Mouse (Mus musculus) neural tube, embryonic 12.5 days (tissue): ENCODE measurements around the gene Fndc3b. TPM values are rescaled to one million over a fixed set of nuclear protein-coding genes. Genes with fewer than 3 reads are reported as not detected.

Experiments
- ATAC-seq: fragments of 200-750 bp; cut with Nextera tagmentation; 2 replicates; pipeline ENCODE4 v1.8.0; 2017; ENCODE audit warnings: low read depth, mild to moderate bottlenecking, moderate TSS enrichment, moderate library complexity; ENCODE audit not compliant: low FRiP score
- H3K27ac ChIP-seq: fragments of 300-500 bp; sonication (generic); 2 replicates; pipeline ENCODE4 v1.5.1; 2016
- H3K27me3 ChIP-seq: fragments of 300-500 bp; sonication (generic); replicated peaks from 2 replicates; pipeline ENCODE4 v1.6.1; 2016; ENCODE audit warnings: mild to moderate bottlenecking
- H3K36me3 ChIP-seq: fragments of 300-500 bp; sonication (generic); 2 replicates; pipeline ENCODE4 v1.6.1; 2016; ENCODE audit warnings: mild to moderate bottlenecking
- H3K4me1 ChIP-seq: fragments of 300-500 bp; sonication (generic); 2 replicates; pipeline ENCODE4 v1.6.1; 2016
- H3K4me2 ChIP-seq: fragments of 300-500 bp; sonication (generic); replicated peaks from 2 replicates; pipeline ENCODE4 v1.6.1; 2016; ENCODE audit warnings: mild to moderate bottlenecking
- H3K4me3 ChIP-seq: fragments of 300-500 bp; sonication (generic); 2 replicates; pipeline ENCODE4 v1.5.1; 2016
- H3K9ac ChIP-seq: fragments of 300-500 bp; sonication (generic); 2 replicates; pipeline ENCODE4 v1.6.1; 2016; ENCODE audit warnings: mild to moderate bottlenecking
- H3K9me3 ChIP-seq: fragments of 300-500 bp; sonication (generic); 2 replicates; pipeline ENCODE4 v1.6.1; 2016; ENCODE audit warnings: mild to moderate bottlenecking
- WGBS: fragments of 180-500 bp; shearing (Covaris S2); methylation state at CpG from one replicate; pipeline ENCODE4 v1.1.7; 2016; 5-methylcytosine and 5-hydroxymethylcytosine counted together
- polyA plus RNA-seq: library from polyadenylated mRNA; unstranded; fragments of >200 nt; fragmentation: Nextera tagmentation; extraction: Ambion mirVana; gene quantifications from 2 replicates; pipeline ENCODE4 v1.2.1, GENCODE M21; 2016

Gene Fndc3b
- polyA plus RNA-seq, 1 experiment from 2014 or later: 16.0 TPM

DNA sequence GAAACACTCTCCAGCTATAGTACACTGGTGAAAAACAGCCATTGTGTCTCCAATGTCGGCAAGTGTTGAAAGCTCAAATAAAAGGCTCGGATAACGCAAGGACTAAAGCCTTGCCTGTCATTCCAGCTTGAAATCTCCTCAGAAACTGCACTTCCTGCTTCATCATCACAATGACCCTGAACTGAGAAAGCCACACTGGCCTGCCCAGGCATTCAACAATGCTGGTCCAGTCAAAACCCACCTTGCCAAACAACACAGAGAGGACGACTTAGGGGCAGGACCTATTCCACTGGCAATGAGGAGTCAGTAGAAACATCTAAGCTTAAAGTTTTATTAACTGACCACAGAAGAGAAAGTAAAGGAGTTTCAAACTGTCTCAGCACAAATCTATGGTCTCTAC lies 6.1 kb downstream of the Fndc3b start:
- ATAC-seq: no peak
- Histone ChIP-seq H3K36me3 (no peaks in the 10 kb centered on the region), H3K4me3 (no peak overlapping the region), H3K27ac (no peak overlapping the region), H3K4me2 (no peak overlapping the region), H3K9me3 (no peaks in the 10 kb centered on the region), H3K4me1 (peaks cover 8% of the 10 kb centered on the region; the same call in 1 of the 2 replicates), H3K27me3 (no peaks in the 10 kb centered on the region), H3K9ac (no peak overlapping the region)
- 51% methylated on average over 4 of the region's 4 CpGs for whole genome bisulfite sequencing

DNA sequence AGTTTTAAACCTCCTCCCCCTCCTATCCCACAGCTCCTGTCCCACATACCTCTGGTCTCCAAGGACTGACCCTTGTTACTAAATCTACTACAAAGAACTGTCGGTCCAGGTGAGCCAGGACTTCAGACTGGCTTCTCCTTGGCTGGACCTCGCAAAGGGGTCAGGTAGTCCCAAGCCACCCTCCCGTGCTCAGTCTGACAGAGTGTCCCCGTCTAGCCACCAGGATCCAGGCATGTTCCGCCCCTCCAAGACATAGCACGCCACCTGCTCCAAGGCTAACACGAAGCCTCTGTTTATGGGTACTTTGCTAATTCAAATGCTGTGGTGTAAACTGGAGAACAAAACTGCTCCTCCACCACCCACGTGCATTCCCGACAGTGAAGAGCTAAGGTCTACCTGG lies 6.5 kb downstream of the Fndc3b start:
- no peaks in the 10 kb centered on the region for H3K27me3 ChIP-seq
- H3K36me3 ChIP-seq: no peaks in the 10 kb centered on the region
- no peak overlapping the region for H3K27ac ChIP-seq
- no peak overlapping the region for H3K4me3 ChIP-seq
- H3K4me1 ChIP-seq: peaks cover 8% of the 10 kb centered on the region; the same call in 1 of the 2 replicates
- no peak overlapping the region for H3K4me2 ChIP-seq
- no peaks in the 10 kb centered on the region for H3K9me3 ChIP-seq
- H3K9ac ChIP-seq: no peak overlapping the region
- 82% methylated on average over 9 of the region's 9 CpGs for WGBS
- ATAC-seq: no peak

DNA sequence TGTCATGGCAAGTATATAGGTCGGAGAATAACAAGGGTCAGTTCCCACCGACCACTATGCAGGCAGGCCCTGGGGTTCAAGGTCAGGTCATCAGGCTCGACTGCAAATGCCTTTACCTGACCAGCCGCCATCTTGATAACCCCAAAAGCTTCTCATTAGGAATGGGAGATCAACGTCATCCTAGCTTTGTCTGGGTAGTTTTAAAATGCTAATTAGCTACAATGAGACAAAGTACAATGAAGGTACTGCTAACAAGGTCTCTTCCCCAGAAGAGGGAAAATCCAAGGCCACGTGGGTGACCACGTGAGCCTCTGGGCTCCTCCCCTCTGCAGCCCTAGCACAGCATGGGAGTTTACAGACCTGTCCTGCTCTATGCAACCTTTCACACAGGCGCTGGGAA lies 7.6 kb downstream of the Fndc3b start:
- Histone ChIP-seq H3K27me3 (no peaks in the 10 kb centered on the region), H3K9ac (no peak overlapping the region), H3K36me3 (no peaks in the 10 kb centered on the region), H3K4me2 (no peak overlapping the region), H3K4me3 (no peak overlapping the region), H3K9me3 (no peaks in the 10 kb centered on the region), H3K4me1 (peaks cover 6% of the 10 kb centered on the region; the same call in 1 of the 2 replicates), H3K27ac (no peak overlapping the region)
- ATAC-seq: no peak
- WGBS: 89% methylated on average over 8 of the region's 8 CpGs

DNA sequence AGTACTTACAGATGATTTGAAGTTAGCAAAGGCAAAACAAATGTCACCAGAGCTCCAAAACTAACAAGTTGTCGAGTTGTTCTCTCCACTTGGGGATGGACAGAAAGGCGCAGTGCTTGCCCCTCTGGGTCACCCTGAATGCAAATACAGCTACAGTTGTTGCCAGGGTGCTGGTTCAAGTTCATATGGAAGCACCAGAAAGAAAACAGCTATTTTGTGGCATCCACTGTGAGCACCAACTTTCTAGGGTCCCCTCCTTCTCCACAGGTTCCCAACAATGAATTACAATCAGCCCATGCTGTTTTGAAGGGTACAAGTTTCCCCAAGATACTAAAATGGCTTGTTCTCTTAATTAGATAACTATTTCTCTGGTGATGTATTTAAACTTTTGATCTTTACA lies 8.0 kb downstream of the Fndc3b start:
- Histone ChIP-seq H3K27me3 (no peaks in the 10 kb centered on the region), H3K4me1 (peaks cover 5% of the 10 kb centered on the region; the same call in 1 of the 2 replicates), H3K9me3 (no peaks in the 10 kb centered on the region), H3K36me3 (no peaks in the 10 kb centered on the region), H3K4me2 (no peak overlapping the region), H3K4me3 (no peak overlapping the region), H3K27ac (no peak overlapping the region), H3K9ac (no peak overlapping the region)
- no peak for ATAC-seq
- WGBS: 92% methylated on average over 2 of the region's 2 CpGs

DNA sequence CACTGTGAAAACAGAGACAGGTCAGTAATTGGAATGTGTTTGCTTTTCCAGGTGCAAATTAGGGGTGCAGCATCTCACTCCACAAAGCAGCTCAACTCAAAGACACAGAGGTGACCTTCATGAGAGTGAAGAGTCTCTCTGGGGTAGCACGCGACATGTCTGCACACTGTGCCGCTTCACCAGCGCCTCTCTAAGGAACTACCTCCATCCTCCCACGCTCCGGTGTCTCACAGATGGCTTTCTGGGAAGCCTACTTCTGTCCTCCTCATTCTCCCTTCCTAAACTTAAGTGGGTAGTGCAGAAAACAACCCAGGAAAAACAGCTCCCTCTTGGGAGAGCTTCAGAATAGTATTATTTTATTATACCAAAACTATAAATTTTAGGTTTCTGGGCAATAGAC lies 12.4 kb downstream of the Fndc3b start:
- no peaks in the 10 kb centered on the region; the same call in 1 of the 2 replicates for H3K4me1 ChIP-seq
- H3K9me3 ChIP-seq: no peaks in the 10 kb centered on the region
- ATAC-seq: no peak
- H3K4me2 ChIP-seq: no peak overlapping the region
- no peak overlapping the region for H3K27ac ChIP-seq
- H3K36me3 ChIP-seq: no peaks in the 10 kb centered on the region
- H3K4me3 ChIP-seq: no peak overlapping the region
- H3K9ac ChIP-seq: no peak overlapping the region
- H3K27me3 ChIP-seq: no peaks in the 10 kb centered on the region
- 93% methylated on average over 6 of the region's 6 CpGs for WGBS

DNA sequence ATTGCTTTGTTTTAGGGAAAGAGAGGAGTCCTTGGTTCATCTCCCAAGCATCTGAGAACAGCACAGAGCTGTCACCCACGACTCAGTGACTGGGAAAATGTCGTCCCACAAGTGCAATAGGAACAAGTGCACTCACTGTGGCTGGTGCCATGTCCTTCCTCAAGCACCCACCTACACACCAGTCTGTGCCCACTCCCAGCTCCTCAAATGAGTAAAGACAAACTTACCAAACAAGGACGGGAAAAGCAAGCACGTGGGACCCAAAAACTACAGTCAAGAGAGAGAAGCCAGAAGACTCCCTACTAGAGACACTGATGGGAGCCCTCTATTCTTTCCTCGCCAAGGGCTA lies 14.7 kb downstream of the Fndc3b start:
- Histone ChIP-seq H3K27me3 (no peaks in the 10 kb centered on the region), H3K27ac (no peak overlapping the region), H3K4me2 (no peak overlapping the region), H3K4me1 (no peaks in the 10 kb centered on the region; the same call in 1 of the 2 replicates), H3K9ac (no peak overlapping the region), H3K36me3 (no peaks in the 10 kb centered on the region), H3K9me3 (no peaks in the 10 kb centered on the region), H3K4me3 (no peak overlapping the region)
- WGBS: 88% methylated on average over 5 of the region's 5 CpGs
- no peak for ATAC-seq

DNA sequence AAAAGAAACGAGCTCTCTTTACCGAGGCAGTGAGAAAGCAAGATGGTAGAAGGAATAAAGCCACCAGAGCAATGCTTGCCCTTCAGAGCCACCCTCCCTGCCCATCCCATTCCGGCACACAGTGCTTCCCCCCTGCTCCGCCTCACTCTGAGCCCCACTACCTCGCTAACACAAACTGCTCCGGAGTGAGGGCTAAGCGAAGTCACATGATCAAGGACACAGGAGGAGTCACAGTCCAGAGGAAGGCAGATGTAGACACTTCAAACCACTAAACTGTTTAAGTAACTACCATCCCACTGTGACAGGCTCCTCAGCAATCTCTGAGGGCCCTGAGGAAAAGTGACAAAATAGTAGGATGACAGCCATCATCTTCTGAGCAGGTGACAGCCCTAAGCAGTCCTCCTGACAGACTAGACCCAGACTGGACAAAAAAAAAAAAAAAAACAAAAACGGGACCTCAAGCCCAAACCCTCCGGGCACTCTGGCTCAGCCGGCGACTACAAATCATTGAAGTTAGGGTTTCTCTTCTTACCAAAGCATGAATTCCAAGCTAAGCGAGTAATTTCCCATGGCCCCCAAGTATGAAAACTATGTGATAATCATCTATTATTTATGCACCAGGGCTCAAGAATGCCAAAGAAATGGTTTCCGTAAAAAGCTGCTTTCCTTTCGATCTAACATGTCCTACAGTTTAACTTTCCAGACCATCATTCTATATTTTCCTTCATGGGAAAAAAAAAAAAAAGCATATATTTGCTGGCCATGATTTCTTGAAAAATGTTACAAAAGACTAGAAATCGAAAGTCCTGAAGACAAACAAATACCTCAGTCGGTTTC lies 15.3 kb downstream of the Fndc3b start:
- H3K27ac ChIP-seq: no peak overlapping the region
- no peaks in the 10 kb centered on the region for H3K27me3 ChIP-seq
- ATAC-seq: no peak
- no peaks in the 10 kb centered on the region; the same call in 1 of the 2 replicates for H3K4me1 ChIP-seq
- H3K4me3 ChIP-seq: no peak overlapping the region
- H3K4me2 ChIP-seq: no peak overlapping the region
- H3K9me3 ChIP-seq: no peaks in the 10 kb centered on the region
- 81% methylated on average over 16 of the region's 16 CpGs for WGBS
- H3K36me3 ChIP-seq: no peaks in the 10 kb centered on the region
- no peak overlapping the region for H3K9ac ChIP-seq

DNA sequence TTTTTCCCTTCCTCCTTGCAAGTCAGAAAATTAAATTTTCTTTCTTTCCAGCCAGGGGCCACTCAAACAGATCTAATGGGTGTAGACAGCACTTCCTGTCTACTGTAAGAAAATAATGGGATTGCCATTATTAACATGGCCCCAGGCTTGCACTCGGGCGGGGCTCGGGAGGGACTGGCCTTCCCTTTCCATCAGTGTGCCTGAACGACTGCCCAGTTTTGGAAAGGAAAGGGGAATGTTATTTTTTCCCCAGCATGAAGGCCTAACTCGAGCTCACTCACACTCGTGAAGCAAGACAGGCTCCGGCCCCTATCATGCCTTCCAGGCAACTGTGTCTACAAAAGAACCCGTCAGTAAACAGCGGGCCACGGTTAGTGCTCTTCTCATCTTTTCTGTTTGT lies 16.5 kb downstream of the Fndc3b start:
- Histone ChIP-seq H3K27me3 (no peaks in the 10 kb centered on the region), H3K4me3 (no peak overlapping the region), H3K27ac (no peak overlapping the region), H3K36me3 (no peaks in the 10 kb centered on the region), H3K4me2 (no peak overlapping the region), H3K9ac (no peak overlapping the region), H3K9me3 (no peaks in the 10 kb centered on the region), H3K4me1 (no peaks in the 10 kb centered on the region; the same call in 1 of the 2 replicates)
- ATAC-seq: no peak
- 79% methylated on average over 10 of the region's 10 CpGs for WGBS

DNA sequence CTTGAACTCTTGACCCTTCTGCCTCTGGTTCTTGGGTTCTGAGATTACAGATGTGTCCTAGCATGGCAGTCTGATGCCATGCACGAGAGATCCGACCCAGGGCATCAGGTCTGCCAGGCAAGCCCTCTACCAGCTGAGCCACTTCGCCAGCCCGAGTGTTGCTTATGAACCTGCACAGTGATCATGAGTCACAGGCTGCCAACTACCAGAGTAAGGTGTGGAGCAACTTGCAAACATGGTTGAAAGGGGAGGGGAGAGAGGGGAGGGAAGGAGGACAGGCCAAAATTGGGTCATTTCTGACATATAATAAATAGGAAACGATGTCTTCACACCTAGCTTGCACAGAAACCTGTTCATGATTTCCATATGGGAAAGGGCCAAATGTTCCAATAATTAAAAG lies 17.0 kb downstream of the Fndc3b start:
- H3K9me3 ChIP-seq: no peaks in the 10 kb centered on the region
- H3K4me2 ChIP-seq: no peak overlapping the region
- H3K9ac ChIP-seq: no peak overlapping the region
- H3K4me1 ChIP-seq: no peaks in the 10 kb centered on the region; the same call in 1 of the 2 replicates
- no peak overlapping the region for H3K4me3 ChIP-seq
- H3K36me3 ChIP-seq: no peaks in the 10 kb centered on the region
- no peaks in the 10 kb centered on the region for H3K27me3 ChIP-seq
- no peak overlapping the region for H3K27ac ChIP-seq
- whole genome bisulfite sequencing: 90% methylated on average over 5 of the region's 5 CpGs
- ATAC-seq: no peak

DNA sequence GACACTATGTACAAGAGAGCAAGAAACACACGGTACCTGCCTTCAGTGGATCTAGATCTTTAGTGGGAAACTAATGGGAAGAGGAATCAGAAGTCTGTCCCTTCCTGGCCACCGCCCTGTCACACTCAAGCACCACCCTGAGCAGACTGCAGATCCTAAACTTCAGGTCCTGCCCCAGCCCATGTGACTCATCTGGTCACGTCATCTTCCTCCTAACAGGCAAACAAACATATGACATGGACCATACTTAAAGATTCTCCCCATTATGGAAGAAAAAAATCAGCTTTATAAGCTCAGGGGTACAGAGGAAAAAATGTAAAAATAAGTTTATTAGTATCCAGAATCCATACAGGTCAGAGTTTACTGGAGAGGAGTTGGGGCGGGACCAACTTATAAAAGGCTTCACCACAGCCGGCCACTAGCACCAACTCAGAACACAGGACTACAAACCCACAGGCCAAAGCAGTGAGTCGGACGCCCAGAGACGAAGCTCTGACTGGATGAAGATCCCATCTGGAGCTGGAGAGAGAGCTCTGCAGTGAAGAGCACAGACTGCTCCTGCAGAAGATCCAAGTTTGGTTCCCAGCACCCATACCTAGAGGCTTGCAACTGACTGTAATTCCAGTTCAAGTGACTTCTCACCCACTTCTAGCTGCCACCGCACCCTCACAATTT lies 19.5 kb downstream of the Fndc3b start:
- Histone ChIP-seq H3K4me3 (no peak overlapping the region), H3K9ac (no peak overlapping the region), H3K27ac (no peak overlapping the region), H3K36me3 (no peaks in the 10 kb centered on the region), H3K4me2 (no peak overlapping the region), H3K9me3 (0 out of 2 replicates have a peak, but pooled peaks cover 4% of the 10 kb centered on the region), H3K27me3 (no peaks in the 10 kb centered on the region), H3K4me1 (no peaks in the 10 kb centered on the region; the same call in 1 of the 2 replicates)
- ATAC-seq: no peak
- 91% methylated on average over 9 of the region's 9 CpGs for WGBS

DNA sequence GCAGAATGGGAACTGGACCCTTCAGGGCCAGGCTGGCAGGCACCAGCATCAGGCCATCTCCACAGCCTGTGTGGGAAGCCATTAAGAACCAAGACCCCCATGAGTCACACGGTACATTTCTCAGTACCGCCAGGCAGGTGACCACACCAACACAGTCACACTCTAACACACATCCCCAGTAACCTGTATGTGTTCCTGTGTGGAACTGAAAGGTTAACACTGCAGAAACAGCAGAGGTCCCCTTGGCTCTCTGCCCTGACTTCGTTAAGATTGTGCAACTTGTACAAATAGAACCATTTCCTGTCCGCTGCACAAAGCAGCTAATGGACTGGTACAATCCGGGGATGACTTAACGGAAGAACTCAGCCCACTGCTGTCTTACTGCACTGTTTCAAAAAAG lies 21.1 kb downstream of the Fndc3b start:
- no peak overlapping the region for H3K4me2 ChIP-seq
- no peaks in the 10 kb centered on the region for H3K27me3 ChIP-seq
- H3K36me3 ChIP-seq: no peaks in the 10 kb centered on the region
- H3K27ac ChIP-seq: no peak overlapping the region
- no peak overlapping the region for H3K9ac ChIP-seq
- 0 out of 2 replicates have a peak, but pooled peaks cover 4% of the 10 kb centered on the region for H3K9me3 ChIP-seq
- no peak overlapping the region for H3K4me3 ChIP-seq
- H3K4me1 ChIP-seq: no peaks in the 10 kb centered on the region
- WGBS: 73% methylated on average over 6 of the region's 6 CpGs
- no peak for ATAC-seq

DNA sequence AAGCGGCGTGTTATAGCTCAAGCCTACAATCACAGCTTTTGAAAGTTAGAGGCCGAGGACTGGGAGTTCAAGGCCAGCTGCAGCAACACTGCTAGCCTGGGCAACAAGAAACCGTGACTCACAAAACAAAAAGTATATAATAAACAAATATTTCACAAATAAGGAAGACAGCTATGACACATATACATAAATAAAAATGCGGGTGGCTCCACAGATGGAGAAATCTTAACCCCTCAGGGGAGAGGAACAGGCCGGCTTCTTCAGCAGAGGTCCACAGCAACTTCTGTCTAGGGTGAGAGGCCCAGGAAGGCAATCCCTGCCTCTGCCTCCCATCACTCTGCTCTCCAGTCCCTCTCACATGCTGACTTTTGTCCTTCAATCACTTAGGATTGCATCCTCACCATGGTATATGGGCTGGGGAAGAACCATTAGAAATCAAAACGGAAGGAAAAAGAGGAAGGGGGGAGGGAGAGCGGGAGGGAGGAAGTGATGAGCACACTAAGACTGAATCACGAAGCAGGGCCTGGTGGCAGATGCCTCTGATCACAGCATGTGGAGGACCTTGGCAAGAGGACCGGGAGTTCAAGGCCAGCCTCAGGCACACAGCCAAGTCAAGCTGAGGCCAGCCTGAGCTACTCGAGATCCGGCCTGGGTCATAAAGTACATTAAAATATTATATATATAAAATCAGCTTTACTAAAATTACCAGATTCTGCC lies 21.8 kb downstream of the Fndc3b start:
- H3K4me1 ChIP-seq: 0 out of 2 replicates have a peak, but pooled peaks cover 4% of the 10 kb centered on the region
- H3K9me3 ChIP-seq: 0 out of 2 replicates have a peak, but pooled peaks cover 4% of the 10 kb centered on the region
- H3K27ac ChIP-seq: no peak overlapping the region
- H3K4me3 ChIP-seq: no peak overlapping the region
- H3K27me3 ChIP-seq: no peaks in the 10 kb centered on the region
- no peak overlapping the region for H3K4me2 ChIP-seq
- no peak overlapping the region for H3K9ac ChIP-seq
- H3K36me3 ChIP-seq: no peaks in the 10 kb centered on the region
- ATAC-seq: no peak
- WGBS: 87% methylated on average over 12 of the region's 12 CpGs
